Mouse (Mus musculus): ENCODE results near the gene Arhgef28. TPM values are rescaled to one million over a fixed set of nuclear protein-coding genes. Genes with fewer than 3 reads are reported as not detected.

The Arhgef28 gene
- 0.11 and 0.34 TPM in 2 replicates for polyA plus RNA-seq (2012; rRNA removed)
- polyA plus RNA-seq (2014; fragmentation: Nextera tagmentation; extraction: Ambion mirVana), result 0.42 and 0.52 TPM in 2 replicates

DNA sequence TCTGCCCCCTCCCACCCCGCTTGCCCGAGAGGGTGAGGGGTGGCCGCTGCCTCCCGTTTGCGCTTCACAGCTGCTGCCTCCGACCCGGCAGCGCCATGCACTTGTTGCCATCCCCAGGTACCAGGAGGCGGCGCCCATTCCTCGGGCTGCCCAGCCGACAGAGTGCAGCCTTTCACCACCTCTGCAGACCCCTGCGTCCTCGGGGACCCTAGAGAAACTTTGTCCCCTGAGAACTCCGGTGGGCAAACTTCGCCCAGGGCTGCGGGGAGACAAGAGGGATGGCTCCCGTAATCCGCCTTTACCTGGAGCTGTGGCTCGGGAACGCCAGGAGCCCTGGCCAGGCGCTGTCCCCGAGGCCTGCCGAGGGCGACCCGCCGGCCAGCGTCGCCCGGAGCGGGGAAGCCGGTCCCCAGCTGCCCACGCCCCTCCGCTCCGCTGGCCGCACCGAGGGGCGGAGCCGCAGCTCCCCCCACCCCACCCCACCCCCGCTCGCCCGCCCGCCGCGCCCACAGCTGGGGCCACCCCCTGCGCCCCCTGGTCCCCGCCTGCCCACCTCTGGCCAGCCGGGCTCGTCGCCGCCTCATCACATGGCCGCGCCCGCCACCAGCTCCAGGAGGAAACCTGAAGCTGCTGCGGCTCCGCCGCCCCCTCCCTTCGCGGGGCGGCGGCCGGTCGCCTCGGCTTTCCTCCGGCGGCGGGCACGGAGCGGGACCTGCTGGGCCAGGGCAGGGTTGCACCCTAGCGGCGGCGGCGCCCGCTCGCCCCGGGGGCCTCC lies at the start of gene Arhgef28:
TSS of gene Arhgef28 (minus strand) at position 669 of the 775 bp plus-strand sequence.
- H3K9ac ChIP-seq (replicated peaks), result no peak within 1 kb of the TSS
- ATAC-seq (ENCODE audit: insufficient read depth), result peak; percentile 74
- H3K27ac ChIP-seq, result no peak within 1 kb of the TSS
- peaks cover 24% of the 10 kb centered on the region for H3K27me3 ChIP-seq (ENCODE audit: control insufficient read depth, insufficient read depth, low read length)
- WGBS (ENCODE audit: insufficient replicate concordance), result under 1% methylated on average over 62 of the region's 76 CpGs
- no peaks in the 10 kb centered on the region; a peak in 1 of 4 replicates for H3K4me1 ChIP-seq (replicated peaks; ENCODE audit: control insufficient read depth in 2 of 2, insufficient read depth in 2 of 2, low read length in 1 of 2)
- no peaks in the 10 kb centered on the region for H3K9me3 ChIP-seq (ENCODE audit: control insufficient read depth, low read length)
- peak in 2 of 3 experiments; percentile 30 to 40 for DNase-seq (ENCODE audit: low read depth in 3 of 3, low spot score in 3 of 3)
- peak within 1 kb of the TSS; percentile 74 for H3K4me2 ChIP-seq (ENCODE audit: low read depth)
- TF ChIP-seq CTCF (IDR thresholded peaks at IDR 0.05; ENCODE audit: low read depth), result peak; percentile 67
- no peak for TF ChIP-seq EP300 (IDR thresholded peaks at IDR 0.05; ENCODE audit: low read depth)
- no peaks in the 10 kb centered on the region for H3K36me3 ChIP-seq (replicated peaks; ENCODE audit: control insufficient read depth, insufficient read depth, low read depth)
- H3K4me3 ChIP-seq (ENCODE audit: insufficient read depth in 1 of 2, low read depth in 2 of 2, low read length in 2 of 2), result peak within 1 kb of the TSS; percentile 52 to 53

DNA sequence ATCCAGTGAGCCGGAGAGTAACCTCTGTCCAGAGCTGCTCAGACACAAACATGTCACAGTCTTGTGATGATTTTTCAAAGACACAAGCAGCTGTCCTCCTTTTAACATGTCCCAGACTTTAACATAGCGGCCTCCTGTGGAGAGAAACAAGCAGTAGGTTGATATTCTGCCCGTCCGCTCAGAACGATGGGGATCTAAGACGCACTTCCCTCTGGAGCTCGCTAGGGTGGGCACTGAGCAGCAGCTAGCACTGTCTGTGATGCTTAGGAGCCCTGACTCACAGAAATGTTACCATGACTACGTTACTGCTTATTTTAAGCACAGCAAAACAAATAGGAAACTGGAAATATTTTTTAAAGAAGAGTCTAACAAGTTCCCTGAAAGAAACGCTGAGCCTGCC lies 48.7 kb upstream of the Arhgef28 start:
- TF ChIP-seq EP300 (IDR thresholded peaks at IDR 0.05; ENCODE audit: low read depth) (no peak), CTCF (IDR thresholded peaks at IDR 0.05; ENCODE audit: low read depth) (no peak)
- WGBS (ENCODE audit: insufficient replicate concordance), result 81% methylated on average over 9 of the region's 9 CpGs
- Histone ChIP-seq H3K4me2 (ENCODE audit: low read depth) (no peak overlapping the region), H3K4me1 (replicated peaks; ENCODE audit: control insufficient read depth in 2 of 2, insufficient read depth in 2 of 2, low read length in 1 of 2) (no peaks in the 10 kb centered on the region), H3K27ac (no peak overlapping the region), H3K36me3 (replicated peaks; ENCODE audit: control insufficient read depth, insufficient read depth, low read depth) (peaks cover 43% of the 10 kb centered on the region), H3K9ac (replicated peaks) (no peak overlapping the region), H3K4me3 (ENCODE audit: insufficient read depth in 1 of 2, low read depth in 2 of 2, low read length in 2 of 2) (no peak overlapping the region), H3K9me3 (ENCODE audit: control insufficient read depth, low read length) (no peaks in the 10 kb centered on the region), H3K27me3 (ENCODE audit: control insufficient read depth, insufficient read depth, low read length) (no peaks in the 10 kb centered on the region)
- no peak for DNase-seq (ENCODE audit: low read depth in 3 of 3, low spot score in 3 of 3)
- ATAC-seq (ENCODE audit: insufficient read depth), result no peak

DNA sequence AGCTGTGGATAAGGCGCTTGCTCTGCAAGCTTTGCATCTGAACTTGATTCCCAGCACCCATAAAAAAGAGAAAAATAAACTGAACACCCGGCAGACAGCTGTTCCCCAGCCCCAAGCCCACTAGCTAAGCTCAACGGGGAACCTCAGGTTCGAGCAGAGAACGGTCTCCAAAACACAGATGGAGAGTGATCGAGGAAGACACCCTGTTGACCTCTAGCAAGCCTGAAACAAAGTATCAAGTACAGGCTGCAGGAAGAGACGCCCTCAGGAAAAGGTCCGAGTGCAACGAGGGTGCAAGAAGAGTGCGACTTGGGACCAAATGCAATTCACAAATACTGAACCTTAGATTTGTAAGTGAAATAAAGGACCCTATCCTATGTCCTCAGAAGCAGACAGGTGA lies 43.4 kb upstream of the Arhgef28 start:
- DNase-seq (ENCODE audit: low read depth in 3 of 3, low spot score in 3 of 3) (no peak), ATAC-seq (ENCODE audit: insufficient read depth) (no peak)
- Histone ChIP-seq H3K4me1 (replicated peaks; ENCODE audit: control insufficient read depth in 2 of 2, insufficient read depth in 2 of 2, low read length in 1 of 2) (no peaks in the 10 kb centered on the region), H3K9me3 (ENCODE audit: control insufficient read depth, low read length) (no peaks in the 10 kb centered on the region), H3K9ac (replicated peaks) (no peak overlapping the region), H3K36me3 (replicated peaks; ENCODE audit: control insufficient read depth, insufficient read depth, low read depth) (peaks cover 23% of the 10 kb centered on the region), H3K4me3 (ENCODE audit: insufficient read depth in 1 of 2, low read depth in 2 of 2, low read length in 2 of 2) (no peak overlapping the region), H3K4me2 (ENCODE audit: low read depth) (no peak overlapping the region), H3K27ac (no peak overlapping the region), H3K27me3 (ENCODE audit: control insufficient read depth, insufficient read depth, low read length) (no peaks in the 10 kb centered on the region)
- 84% methylated on average over 10 of the region's 10 CpGs for WGBS (ENCODE audit: insufficient replicate concordance)
- TF ChIP-seq CTCF (IDR thresholded peaks at IDR 0.05; ENCODE audit: low read depth) (no peak), EP300 (IDR thresholded peaks at IDR 0.05; ENCODE audit: low read depth) (no peak)

- no peaks in the 10 kb centered on the region for H3K4me1 ChIP-seq (replicated peaks; ENCODE audit: control insufficient read depth in 2 of 2, insufficient read depth in 2 of 2, low read length in 1 of 2)
- H3K27me3 ChIP-seq (ENCODE audit: control insufficient read depth, insufficient read depth, low read length), result no peaks in the 10 kb centered on the region
- H3K4me3 ChIP-seq (ENCODE audit: insufficient read depth in 1 of 2, low read depth in 2 of 2, low read length in 2 of 2), result no peak overlapping the region
- no peak overlapping the region for H3K9ac ChIP-seq (replicated peaks)
- H3K4me2 ChIP-seq (ENCODE audit: low read depth), result no peak overlapping the region
- H3K27ac ChIP-seq, result no peak overlapping the region
- 65% methylated on average over 7 of the region's 7 CpGs for WGBS (ENCODE audit: insufficient replicate concordance)
- TF ChIP-seq CTCF (IDR thresholded peaks at IDR 0.05; ENCODE audit: low read depth), result no peak
- TF ChIP-seq EP300 (IDR thresholded peaks at IDR 0.05; ENCODE audit: low read depth), result no peak
- H3K9me3 ChIP-seq (ENCODE audit: control insufficient read depth, low read length), result no peaks in the 10 kb centered on the region
- DNase-seq (ENCODE audit: low read depth in 3 of 3, low spot score in 3 of 3) (no peak), ATAC-seq (ENCODE audit: insufficient read depth) (no peak)
- peaks cover 4% of the 10 kb centered on the region for H3K36me3 ChIP-seq (replicated peaks; ENCODE audit: control insufficient read depth, insufficient read depth, low read depth)
These were observed 39.1 kb upstream of the Arhgef28 start for GRCm38 (mm10) chr13:98245386-98245785.

- no peak overlapping the region for H3K4me3 ChIP-seq (ENCODE audit: insufficient read depth in 1 of 2, low read depth in 2 of 2, low read length in 2 of 2)
- 71% methylated on average over 5 of the region's 5 CpGs for WGBS (ENCODE audit: insufficient replicate concordance)
- H3K4me1 ChIP-seq (replicated peaks; ENCODE audit: control insufficient read depth in 2 of 2, insufficient read depth in 2 of 2, low read length in 1 of 2), result no peaks in the 10 kb centered on the region
- no peak for DNase-seq (ENCODE audit: low read depth in 3 of 3, low spot score in 3 of 3)
- TF ChIP-seq EP300 (IDR thresholded peaks at IDR 0.05; ENCODE audit: low read depth), result no peak
- TF ChIP-seq CTCF (IDR thresholded peaks at IDR 0.05; ENCODE audit: low read depth), result no peak
- no peaks in the 10 kb centered on the region for H3K9me3 ChIP-seq (ENCODE audit: control insufficient read depth, low read length)
- no peak overlapping the region for H3K9ac ChIP-seq (replicated peaks)
- no peak for ATAC-seq (ENCODE audit: insufficient read depth)
- no peak overlapping the region for H3K4me2 ChIP-seq (ENCODE audit: low read depth)
- peaks cover 4% of the 10 kb centered on the region for H3K36me3 ChIP-seq (replicated peaks; ENCODE audit: control insufficient read depth, insufficient read depth, low read depth)
- no peaks in the 10 kb centered on the region for H3K27me3 ChIP-seq (ENCODE audit: control insufficient read depth, insufficient read depth, low read length)
- H3K27ac ChIP-seq, result no peak overlapping the region
These were observed 38.5 kb upstream of the Arhgef28 start for GRCm38 (mm10) chr13:98244571-98245350.

Measured in liver, embryonic 14.5 days (tissue).